Mouse (Mus musculus) embryonic facial prominence, embryonic 14.5 days (tissue): ENCODE results near the gene Olfr1058. TPM values are rescaled to one million over a fixed set of nuclear protein-coding genes. Genes with fewer than 3 reads are reported as not detected.

Experiments
- ATAC-seq: fragments of 200-750 bp; cut with Nextera tagmentation; 2 replicates; pipeline ENCODE4 v1.8.0; 2017; ENCODE audit warnings: low read depth, moderate number of reproducible peaks, moderate TSS enrichment
- DNase-seq: peaks from one replicate; pipeline ENCODE4 v3.0.0-alpha.2; 2015; ENCODE audit warnings: low spot score
- H3K27ac ChIP-seq: fragments of 300-500 bp; sonication (generic); replicated peaks from 2 replicates; pipeline ENCODE4 v1.5.1; 2014; ENCODE audit warnings: low read depth, mild to moderate bottlenecking, low read length, moderate library complexity
- H3K27me3 ChIP-seq: fragments of 300-500 bp; sonication (generic); replicated peaks from 2 replicates; pipeline ENCODE4 v1.6.1; 2014; ENCODE audit warnings: low read length; ENCODE audit not compliant: control insufficient read depth, insufficient read depth
- H3K36me3 ChIP-seq: fragments of 300-500 bp; sonication (generic); 2 replicates; pipeline ENCODE4 v1.6.1; 2014; ENCODE audit warnings: low read length, mixed read lengths; ENCODE audit not compliant: control insufficient read depth, insufficient read depth
- H3K4me1 ChIP-seq: fragments of 300-500 bp; sonication (generic); 2 replicates; pipeline ENCODE4 v1.6.1; 2014; ENCODE audit warnings: antibody characterized with exemption, low read length; ENCODE audit not compliant: control insufficient read depth, insufficient read depth
- H3K4me2 ChIP-seq: fragments of 300-500 bp; sonication (generic); 2 replicates; pipeline ENCODE4 v1.6.1; 2014; ENCODE audit warnings: low read depth, mild to moderate bottlenecking, low read length, moderate library complexity, mixed read lengths
- H3K4me3 ChIP-seq: fragments of 300-500 bp; sonication (generic); 2 replicates; pipeline ENCODE4 v1.5.1; 2014; ENCODE audit warnings: low read depth, mild to moderate bottlenecking, low read length
- H3K9ac ChIP-seq: fragments of 300-500 bp; sonication (generic); 2 replicates; pipeline ENCODE4 v1.6.1; 2014; ENCODE audit warnings: low read depth, mild to moderate bottlenecking, low read length, moderate library complexity, mixed read lengths
- H3K9me3 ChIP-seq: fragments of 300-500 bp; sonication (generic); 2 replicates; pipeline ENCODE4 v1.6.1; 2016; ENCODE audit warnings: low read length; ENCODE audit not compliant: control insufficient read depth
- WGBS: fragments of 180-500 bp; shearing (Covaris S2); extraction: QIAGEN DNeasy Blood & Tissue Kit; methylation state at CpG from one replicate; pipeline ENCODE4 v1.1.7; 2014; 5-methylcytosine and 5-hydroxymethylcytosine counted together
- polyA plus RNA-seq: library from polyadenylated mRNA; unstranded; fragments of >200 nt; fragmentation: Nextera tagmentation; extraction: Ambion mirVana; gene quantifications from 2 replicates; pipeline ENCODE4 v1.2.1, GENCODE M21; 2014

The Olfr1058 gene
- polyA plus RNA-seq, 1 experiment from 2014 or later: 0.18 TPM

GRCm38 (mm10) chr2:86350184-86350583 is 38.2 kb downstream of the Olfr1058 start, which contains the start of gene Olfr1055:
Olfr1055 (minus strand) TSS chr2:86350284.
- Histone ChIP-seq H3K27me3 (no peaks in the 10 kb centered on the region), H3K4me2 (no peak within 1 kb of the TSS), H3K9me3 (no peaks in the 10 kb centered on the region), H3K36me3 (no peaks in the 10 kb centered on the region), H3K27ac (no peak within 1 kb of the TSS), H3K9ac (no peak within 1 kb of the TSS), H3K4me3 (no peak within 1 kb of the TSS), H3K4me1 (no peaks in the 10 kb centered on the region)
- WGBS: 91% methylated on average over 5 of the region's 5 CpGs
- no peak for ATAC-seq
- DNase-seq: no peak

DNA sequence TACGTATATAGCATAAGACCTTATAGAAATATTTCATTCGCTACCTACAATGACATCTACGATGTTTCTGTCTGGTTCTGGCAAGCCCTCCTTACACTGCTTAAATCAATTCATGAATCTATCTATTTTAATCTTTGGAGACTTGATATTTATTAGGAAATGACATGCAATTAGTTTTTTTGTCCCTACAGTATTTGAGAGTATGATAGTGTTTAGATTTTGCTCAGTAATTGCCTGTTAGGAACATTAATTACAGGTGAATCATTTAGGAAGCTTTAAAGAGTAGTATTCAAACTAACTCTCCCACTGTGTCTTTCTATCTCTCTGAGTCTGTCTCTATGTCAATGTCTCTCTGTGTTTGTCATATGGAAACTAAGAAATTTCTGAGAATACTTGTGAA is 53.0 kb downstream of the Olfr1058 start, which contains the start of gene Olfr1054:
Gene Olfr1054 (minus strand): TSS at position 101 of the 400 bp plus-strand sequence.
- DNase-seq: no peak
- ATAC-seq: no peak
- H3K27ac ChIP-seq: no peak within 1 kb of the TSS
- 85% methylated on average over 3 of the region's 3 CpGs for WGBS
- no peaks in the 10 kb centered on the region for H3K9me3 ChIP-seq
- H3K9ac ChIP-seq: no peak within 1 kb of the TSS
- no peaks in the 10 kb centered on the region for H3K36me3 ChIP-seq
- H3K4me1 ChIP-seq: no peaks in the 10 kb centered on the region
- H3K4me3 ChIP-seq: no peak within 1 kb of the TSS
- no peak within 1 kb of the TSS for H3K4me2 ChIP-seq
- no peaks in the 10 kb centered on the region for H3K27me3 ChIP-seq

Other genes with a start within 250 kb of the Olfr1058 start
- gene Olfr1040, start 241.8 kb downstream of the Olfr1058 start, polyA plus RNA-seq: not detected in 2 replicates
- not detected in 2 replicates for gene Olfr1042, start 226.7 kb downstream of the Olfr1058 start, polyA plus RNA-seq
- not detected in 2 replicates for gene Olfr1043, start 221.0 kb downstream of the Olfr1058 start, polyA plus RNA-seq
- 0.09 TPM in 1 of 2 replicates, not detected in the other for gene Olfr1044, start 210.7 kb downstream of the Olfr1058 start, polyA plus RNA-seq
- gene Olfr52, start 202.9 kb downstream of the Olfr1058 start, polyA plus RNA-seq: not detected in 2 replicates
- not detected in 2 replicates for gene Olfr1045, start 185.6 kb downstream of the Olfr1058 start, polyA plus RNA-seq
- not detected in 2 replicates for gene Olfr1046, start 169.2 kb downstream of the Olfr1058 start, polyA plus RNA-seq
- not detected in 2 replicates for gene Olfr1047, start 157.2 kb downstream of the Olfr1058 start, polyA plus RNA-seq
- gene Olfr1048, start 148.3 kb downstream of the Olfr1058 start, polyA plus RNA-seq: 0.29 TPM in 1 of 2 replicates, not detected in the other
- not detected in 2 replicates for gene Olfr1049, start 130.2 kb downstream of the Olfr1058 start, polyA plus RNA-seq
- gene Olfr1051, start 109.5 kb downstream of the Olfr1058 start, polyA plus RNA-seq: not detected in 2 replicates
- gene Olfr1052, start 96.1 kb downstream of the Olfr1058 start, polyA plus RNA-seq: 0.11 TPM in 1 of 2 replicates, not detected in the other
- not detected in 2 replicates for gene Olfr1053, start 73.3 kb downstream of the Olfr1058 start, polyA plus RNA-seq
- not detected in 2 replicates for gene Olfr1054, start 53.1 kb downstream of the Olfr1058 start, polyA plus RNA-seq
- not detected in 2 replicates for gene Olfr1055, start 38.3 kb downstream of the Olfr1058 start, polyA plus RNA-seq
- 0.21 TPM in 1 of 2 replicates, not detected in the other for gene Olfr1056, start 26.1 kb downstream of the Olfr1058 start, polyA plus RNA-seq
- not detected in 2 replicates for gene Olfr1057, start 10.2 kb downstream of the Olfr1058 start, polyA plus RNA-seq
- not detected in 2 replicates for gene Olfr1061, start 25.5 kb upstream of the Olfr1058 start, polyA plus RNA-seq
- gene Olfr1062, start 38.2 kb upstream of the Olfr1058 start, polyA plus RNA-seq: 0.07 TPM in 1 of 2 replicates, not detected in the other
- gene Olfr1065, start 62.0 kb upstream of the Olfr1058 start, polyA plus RNA-seq: 0.15 and 0.25 TPM in 2 replicates
- gene Olfr1066, start 67.7 kb upstream of the Olfr1058 start, polyA plus RNA-seq: not detected in 2 replicates
- 0.13 TPM in 1 of 2 replicates, not detected in the other for gene Olfr228, start 98.8 kb upstream of the Olfr1058 start, polyA plus RNA-seq
- gene Olfr1076, start 119.9 kb upstream of the Olfr1058 start, polyA plus RNA-seq: not detected in 2 replicates
- gene Olfr1079, start 153.9 kb upstream of the Olfr1058 start, polyA plus RNA-seq: not detected in 2 replicates
- not detected in 2 replicates for gene Olfr1080, start 169.7 kb upstream of the Olfr1058 start, polyA plus RNA-seq
- gene Olfr1082, start 210.4 kb upstream of the Olfr1058 start, polyA plus RNA-seq: not detected in 2 replicates